Mouse (Mus musculus): ENCODE results near the gene Fryl. TPM values are rescaled to one million over a fixed set of nuclear protein-coding genes. Genes with fewer than 3 reads are reported as not detected.

The Fryl gene
- polyA plus RNA-seq, 1 experiment from 2014 or later, result 40.0 TPM

DNA sequence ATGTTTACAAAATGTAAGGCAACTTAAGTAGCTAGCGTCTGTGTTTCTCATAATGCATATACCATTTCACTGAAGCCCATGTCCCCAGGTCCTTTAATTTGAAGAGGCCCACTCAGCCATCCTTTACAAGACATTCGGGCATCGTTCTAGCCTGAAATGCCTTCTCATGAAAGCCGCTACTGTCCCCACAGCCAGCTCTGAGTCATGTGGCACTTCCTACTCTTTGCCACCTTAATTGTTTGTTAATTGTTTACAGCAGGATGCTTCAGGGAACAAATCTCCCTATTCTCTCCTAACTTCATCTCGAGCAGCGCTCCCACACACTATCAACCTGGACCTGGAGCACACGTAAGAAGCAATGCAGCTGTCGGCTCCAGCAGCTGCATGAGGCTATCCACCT lies 8.2 kb downstream of the Fryl start:
- H3K27ac ChIP-seq (ENCODE audit: low read length), result no peak overlapping the region
- H3K9me3 ChIP-seq (replicated peaks; ENCODE audit: control insufficient read depth, low read length, poor library complexity, severe bottlenecking), result no peaks in the 10 kb centered on the region
- WGBS, result 83% methylated on average over 8 of the region's 8 CpGs
- no peaks in the 10 kb centered on the region for H3K27me3 ChIP-seq (ENCODE audit: control insufficient read depth, insufficient read depth, low read depth, low read length)
- ATAC-seq, result no peak
- H3K36me3 ChIP-seq (ENCODE audit: control insufficient read depth, insufficient read depth, low read length), result no peaks in the 10 kb centered on the region
- H3K4me3 ChIP-seq (ENCODE audit: low read depth, low read length), result no peak overlapping the region
- no peak overlapping the region for H3K4me2 ChIP-seq (ENCODE audit: low read length)
- no peak overlapping the region for H3K9ac ChIP-seq (ENCODE audit: low read depth, low read length)
- peaks cover 9% of the 10 kb centered on the region for H3K4me1 ChIP-seq (ENCODE audit: control insufficient read depth, insufficient read depth, low read length)

DNA sequence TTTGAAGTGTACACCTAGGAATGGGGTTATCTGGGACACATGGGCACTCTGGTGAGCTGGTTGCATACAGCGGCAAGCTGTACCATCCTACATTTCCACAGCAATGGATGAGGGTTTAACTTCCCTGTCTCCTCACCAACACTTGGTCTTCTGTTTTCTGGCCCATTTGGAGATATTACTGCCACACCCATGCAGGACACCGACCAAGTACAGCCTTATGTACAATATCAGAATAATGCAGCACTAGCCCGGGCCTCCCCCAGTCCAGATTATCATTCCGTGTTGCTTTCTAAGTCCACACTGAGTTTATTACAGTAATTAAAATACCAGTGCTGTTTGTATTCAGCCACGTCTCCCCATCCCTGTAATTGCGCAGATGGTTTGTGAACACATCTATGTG lies 10.0 kb downstream of the Fryl start:
- no peaks in the 10 kb centered on the region for H3K36me3 ChIP-seq (ENCODE audit: control insufficient read depth, insufficient read depth, low read length)
- no peak overlapping the region for H3K27ac ChIP-seq (ENCODE audit: low read length)
- no peaks in the 10 kb centered on the region for H3K9me3 ChIP-seq (replicated peaks; ENCODE audit: control insufficient read depth, low read length, poor library complexity, severe bottlenecking)
- no peak overlapping the region for H3K4me3 ChIP-seq (ENCODE audit: low read depth, low read length)
- 94% methylated on average over 6 of the region's 6 CpGs for WGBS
- no peak overlapping the region for H3K4me2 ChIP-seq (ENCODE audit: low read length)
- no peak overlapping the region for H3K9ac ChIP-seq (ENCODE audit: low read depth, low read length)
- ATAC-seq, result no peak
- no peaks in the 10 kb centered on the region for H3K27me3 ChIP-seq (ENCODE audit: control insufficient read depth, insufficient read depth, low read depth, low read length)
- peaks cover 9% of the 10 kb centered on the region; the same call in 1 of the 2 replicates for H3K4me1 ChIP-seq (ENCODE audit: control insufficient read depth, insufficient read depth, low read length)

DNA sequence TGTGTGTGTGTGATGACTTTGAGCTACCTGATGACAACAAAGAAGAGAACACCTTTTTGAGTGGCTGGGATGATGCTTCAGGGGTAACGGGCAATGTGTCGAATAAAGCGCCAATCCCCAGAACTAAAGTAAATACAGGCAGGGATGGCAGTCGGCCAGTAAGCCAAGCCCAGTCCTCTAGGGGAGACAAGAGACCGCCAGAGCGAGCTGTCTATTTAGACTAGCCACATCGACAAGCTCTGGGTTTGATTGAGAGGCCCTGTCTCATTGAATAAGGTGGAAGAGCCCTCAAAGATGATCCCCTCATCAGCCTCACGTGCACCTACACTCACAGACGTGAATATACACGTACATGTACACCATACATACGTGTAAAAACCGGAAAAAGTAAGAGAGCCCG lies 12.0 kb downstream of the Fryl start:
- no peaks in the 10 kb centered on the region for H3K36me3 ChIP-seq (ENCODE audit: control insufficient read depth, insufficient read depth, low read length)
- H3K27me3 ChIP-seq (ENCODE audit: control insufficient read depth, insufficient read depth, low read depth, low read length), result no peaks in the 10 kb centered on the region
- H3K4me2 ChIP-seq (ENCODE audit: low read length), result peak overlapping the region; percentile 7; the same call in 1 of the 2 replicates
- H3K4me1 ChIP-seq (ENCODE audit: control insufficient read depth, insufficient read depth, low read length), result peaks cover 10% of the 10 kb centered on the region; the same call in 1 of the 2 replicates
- peak; percentile 40; the same call in 1 of the 2 replicates for ATAC-seq
- 0 out of 2 replicates have a peak overlapping the region, but pooled peaks have one; percentile 29 for H3K27ac ChIP-seq (ENCODE audit: low read length)
- H3K4me3 ChIP-seq (ENCODE audit: low read depth, low read length), result no peak overlapping the region
- no peaks in the 10 kb centered on the region for H3K9me3 ChIP-seq (replicated peaks; ENCODE audit: control insufficient read depth, low read length, poor library complexity, severe bottlenecking)
- H3K9ac ChIP-seq (ENCODE audit: low read depth, low read length), result no peak overlapping the region
- WGBS, result 60% methylated on average over 13 of the region's 13 CpGs

DNA sequence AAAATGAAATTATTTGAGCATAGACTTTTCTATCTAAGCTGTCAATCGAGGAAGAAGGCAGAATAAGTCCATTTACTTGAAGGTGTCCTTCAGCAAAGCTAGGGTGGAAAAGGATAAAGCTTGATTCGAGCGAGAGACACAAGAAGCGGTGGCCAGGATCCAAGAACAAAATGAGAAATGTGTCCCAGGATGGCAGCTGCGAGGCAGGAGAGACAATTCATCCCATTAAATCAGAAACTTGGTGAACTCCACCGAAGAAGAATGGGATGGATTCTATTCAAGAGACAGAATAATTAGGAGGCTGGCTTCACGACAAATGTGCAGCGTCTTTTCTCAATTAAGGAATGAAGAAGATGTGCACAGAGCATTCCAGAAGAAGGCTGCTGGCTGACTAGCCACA lies 14.5 kb downstream of the Fryl start:
- H3K9ac ChIP-seq (ENCODE audit: low read depth, low read length), result no peak overlapping the region
- peaks cover 10% of the 10 kb centered on the region; the same call in 1 of the 2 replicates for H3K4me1 ChIP-seq (ENCODE audit: control insufficient read depth, insufficient read depth, low read length)
- WGBS, result 56% methylated on average over 8 of the region's 8 CpGs
- no peaks in the 10 kb centered on the region for H3K27me3 ChIP-seq (ENCODE audit: control insufficient read depth, insufficient read depth, low read depth, low read length)
- no peaks in the 10 kb centered on the region for H3K9me3 ChIP-seq (replicated peaks; ENCODE audit: control insufficient read depth, low read length, poor library complexity, severe bottlenecking)
- no peaks in the 10 kb centered on the region for H3K36me3 ChIP-seq (ENCODE audit: control insufficient read depth, insufficient read depth, low read length)
- ATAC-seq, result no peak
- no peak overlapping the region for H3K4me3 ChIP-seq (ENCODE audit: low read depth, low read length)
- H3K27ac ChIP-seq (ENCODE audit: low read length), result no peak overlapping the region
- no peak overlapping the region for H3K4me2 ChIP-seq (ENCODE audit: low read length)

DNA sequence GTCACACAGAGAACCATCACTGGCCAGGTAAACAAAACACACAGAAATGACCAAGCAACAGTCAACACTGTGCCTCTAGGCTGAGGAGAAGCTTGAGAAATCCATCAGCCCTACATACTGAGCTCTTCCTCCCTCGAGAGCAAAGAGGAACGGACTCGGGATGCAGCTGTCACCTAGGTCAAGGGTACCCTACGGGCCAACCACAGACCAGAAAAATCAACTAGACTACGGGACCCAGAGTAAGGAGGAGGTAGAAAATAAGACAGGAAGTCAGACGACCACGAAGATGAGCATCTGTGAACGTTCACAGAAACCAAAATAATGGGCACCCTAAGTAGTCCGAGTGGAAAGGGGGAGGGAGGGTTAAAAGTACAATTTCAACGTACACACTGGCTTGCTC lies 15.1 kb downstream of the Fryl start:
- Histone ChIP-seq H3K4me1 (ENCODE audit: control insufficient read depth, insufficient read depth, low read length) (peaks cover 10% of the 10 kb centered on the region; the same call in 1 of the 2 replicates), H3K4me3 (ENCODE audit: low read depth, low read length) (no peak overlapping the region), H3K4me2 (ENCODE audit: low read length) (no peak overlapping the region), H3K27ac (ENCODE audit: low read length) (no peak overlapping the region), H3K36me3 (ENCODE audit: control insufficient read depth, insufficient read depth, low read length) (no peaks in the 10 kb centered on the region), H3K27me3 (ENCODE audit: control insufficient read depth, insufficient read depth, low read depth, low read length) (no peaks in the 10 kb centered on the region), H3K9me3 (replicated peaks; ENCODE audit: control insufficient read depth, low read length, poor library complexity, severe bottlenecking) (no peaks in the 10 kb centered on the region), H3K9ac (ENCODE audit: low read depth, low read length) (no peak overlapping the region)
- WGBS, result 84% methylated on average over 10 of the region's 10 CpGs
- no peak for ATAC-seq

DNA sequence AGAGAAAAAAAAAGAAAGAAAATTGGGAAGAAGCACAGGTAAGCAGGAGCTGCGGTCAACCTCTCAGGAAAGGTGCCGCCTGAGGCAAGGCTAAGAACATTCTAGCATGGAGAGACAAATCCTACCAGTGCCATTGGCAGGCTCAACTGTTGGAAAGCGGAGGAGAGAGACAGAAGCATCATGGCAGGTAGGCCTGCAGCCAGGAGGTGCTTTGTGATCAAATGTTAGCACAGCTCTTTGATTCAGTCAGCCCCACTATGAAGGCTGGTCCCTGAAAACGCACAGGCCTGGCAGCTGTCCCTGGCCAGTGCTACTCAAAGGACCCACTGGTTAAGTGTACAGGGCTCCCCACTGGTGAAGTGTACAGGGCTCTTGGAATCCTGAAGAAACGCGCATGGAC lies 16.0 kb downstream of the Fryl start:
- Histone ChIP-seq H3K4me3 (ENCODE audit: low read depth, low read length) (no peak overlapping the region), H3K9me3 (replicated peaks; ENCODE audit: control insufficient read depth, low read length, poor library complexity, severe bottlenecking) (no peaks in the 10 kb centered on the region), H3K4me1 (ENCODE audit: control insufficient read depth, insufficient read depth, low read length) (peaks cover 10% of the 10 kb centered on the region; the same call in 1 of the 2 replicates), H3K27ac (ENCODE audit: low read length) (no peak overlapping the region), H3K9ac (ENCODE audit: low read depth, low read length) (no peak overlapping the region), H3K4me2 (ENCODE audit: low read length) (no peak overlapping the region), H3K27me3 (ENCODE audit: control insufficient read depth, insufficient read depth, low read depth, low read length) (no peaks in the 10 kb centered on the region), H3K36me3 (ENCODE audit: control insufficient read depth, insufficient read depth, low read length) (no peaks in the 10 kb centered on the region)
- 96% methylated on average over 6 of the region's 6 CpGs for WGBS
- ATAC-seq, result no peak

DNA sequence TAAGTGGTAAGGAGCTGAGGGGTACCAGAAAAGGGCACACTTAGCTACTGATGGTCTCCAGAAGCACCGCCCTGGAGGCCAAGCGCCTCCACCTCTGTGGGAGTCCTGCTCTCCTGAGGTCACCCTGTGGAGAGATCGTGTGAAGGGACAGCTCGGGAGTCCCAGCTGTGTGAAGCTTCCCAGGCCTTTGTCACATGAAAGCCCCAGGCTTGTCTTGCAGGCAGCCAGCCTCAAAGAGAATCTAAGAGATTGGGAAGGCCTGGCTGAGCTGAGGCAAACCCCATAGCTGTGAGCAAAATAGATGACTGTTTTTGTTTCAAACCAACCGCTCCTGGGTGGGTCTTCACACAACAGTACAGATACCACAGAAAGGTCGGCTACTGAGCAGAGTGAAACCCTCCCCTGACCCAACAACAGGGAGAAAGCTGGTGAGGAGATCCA lies 19.5 kb downstream of the Fryl start:
- 0 out of 2 replicates have a peak, but pooled peaks have one; percentile 13 for ATAC-seq
- Histone ChIP-seq H3K27me3 (ENCODE audit: control insufficient read depth, insufficient read depth, low read depth, low read length) (no peaks in the 10 kb centered on the region), H3K27ac (ENCODE audit: low read length) (no peak overlapping the region), H3K36me3 (ENCODE audit: control insufficient read depth, insufficient read depth, low read length) (no peaks in the 10 kb centered on the region), H3K4me2 (ENCODE audit: low read length) (no peak overlapping the region), H3K9me3 (replicated peaks; ENCODE audit: control insufficient read depth, low read length, poor library complexity, severe bottlenecking) (no peaks in the 10 kb centered on the region), H3K9ac (ENCODE audit: low read depth, low read length) (no peak overlapping the region), H3K4me3 (ENCODE audit: low read depth, low read length) (no peak overlapping the region), H3K4me1 (ENCODE audit: control insufficient read depth, insufficient read depth, low read length) (peaks cover 9% of the 10 kb centered on the region)
- 10% methylated on average over 6 of the region's 6 CpGs for WGBS

DNA sequence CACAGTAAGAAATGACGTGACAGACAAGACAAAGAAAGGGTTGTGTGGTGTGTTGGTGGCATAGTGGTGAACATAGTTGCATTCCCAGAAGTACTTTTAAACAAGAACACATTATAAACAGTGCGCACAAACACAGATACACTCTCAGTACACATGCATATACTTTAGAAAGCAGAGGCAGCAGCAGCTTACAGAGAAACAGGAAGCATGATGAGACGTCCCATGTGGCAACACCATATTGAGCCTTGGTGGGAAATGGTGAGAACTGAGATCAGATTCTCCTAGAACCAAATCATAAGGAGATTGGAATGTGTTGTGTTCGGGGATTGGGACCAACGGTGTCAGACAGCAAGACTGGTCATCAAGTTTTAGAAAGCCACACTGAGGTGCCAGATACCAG lies 21.2 kb downstream of the Fryl start:
- Histone ChIP-seq H3K9ac (ENCODE audit: low read depth, low read length) (no peak overlapping the region), H3K4me2 (ENCODE audit: low read length) (no peak overlapping the region), H3K9me3 (replicated peaks; ENCODE audit: control insufficient read depth, low read length, poor library complexity, severe bottlenecking) (no peaks in the 10 kb centered on the region), H3K27ac (ENCODE audit: low read length) (no peak overlapping the region), H3K4me1 (ENCODE audit: control insufficient read depth, insufficient read depth, low read length) (peaks cover 8% of the 10 kb centered on the region; the same call in 1 of the 2 replicates), H3K27me3 (ENCODE audit: control insufficient read depth, insufficient read depth, low read depth, low read length) (no peaks in the 10 kb centered on the region), H3K4me3 (ENCODE audit: low read depth, low read length) (no peak overlapping the region), H3K36me3 (ENCODE audit: control insufficient read depth, insufficient read depth, low read length) (no peaks in the 10 kb centered on the region)
- ATAC-seq, result no peak
- WGBS, result 86% methylated on average over 5 of the region's 5 CpGs

DNA sequence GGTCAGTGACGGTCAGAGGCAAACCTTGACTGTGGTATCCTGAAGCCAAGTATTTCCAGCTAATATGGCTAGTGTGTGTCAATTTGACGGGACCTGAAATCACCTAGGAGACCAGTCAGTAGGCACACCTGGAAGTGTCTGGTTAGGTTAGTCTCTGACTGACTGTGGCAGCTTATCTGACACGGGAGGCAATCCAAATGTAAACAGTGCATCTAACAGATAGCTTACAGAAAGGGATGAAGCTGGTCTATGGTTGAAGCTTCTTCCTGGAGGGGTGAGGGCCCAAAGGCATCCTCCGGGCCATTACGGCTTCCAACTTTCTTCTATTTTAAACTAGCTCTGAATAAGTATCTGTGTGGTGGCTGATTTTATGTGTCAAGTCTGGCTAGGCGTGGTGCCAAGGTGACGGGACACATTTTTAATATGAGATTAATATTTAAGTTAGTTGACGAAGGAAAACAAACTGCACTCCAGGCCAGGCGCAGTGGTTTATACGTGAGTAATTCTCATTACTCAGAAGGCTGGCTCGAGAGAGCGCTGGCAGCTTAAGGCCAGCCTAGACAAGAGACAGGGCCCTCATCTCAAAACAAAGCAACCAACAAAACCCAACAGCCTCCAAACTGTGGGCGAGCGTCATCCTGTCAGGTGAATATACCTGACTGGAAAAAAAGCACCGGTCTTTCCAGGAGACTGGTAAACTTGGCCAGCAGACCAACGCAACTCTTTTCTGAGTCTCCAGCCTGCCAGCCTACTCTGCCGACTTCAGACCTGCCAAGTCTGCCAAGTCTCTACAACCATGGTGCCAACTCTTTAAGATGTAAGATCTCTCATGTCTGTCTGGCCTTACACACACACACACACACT lies 23.2 kb downstream of the Fryl start:
- no peak overlapping the region for H3K4me2 ChIP-seq (ENCODE audit: low read length)
- H3K9me3 ChIP-seq (replicated peaks; ENCODE audit: control insufficient read depth, low read length, poor library complexity, severe bottlenecking), result no peaks in the 10 kb centered on the region
- H3K4me1 ChIP-seq (ENCODE audit: control insufficient read depth, insufficient read depth, low read length), result peaks cover 11% of the 10 kb centered on the region
- no peak overlapping the region for H3K4me3 ChIP-seq (ENCODE audit: low read depth, low read length)
- H3K36me3 ChIP-seq (ENCODE audit: control insufficient read depth, insufficient read depth, low read length), result no peaks in the 10 kb centered on the region
- no peaks in the 10 kb centered on the region for H3K27me3 ChIP-seq (ENCODE audit: control insufficient read depth, insufficient read depth, low read depth, low read length)
- no peak overlapping the region for H3K27ac ChIP-seq (ENCODE audit: low read length)
- no peak for ATAC-seq
- WGBS, result 86% methylated on average over 17 of the region's 17 CpGs
- H3K9ac ChIP-seq (ENCODE audit: low read depth, low read length), result no peak overlapping the region

All from midbrain, embryonic 16.5 days (tissue).